Mouse (Mus musculus): ENCODE data around the gene Arl14ep.

DNA sequence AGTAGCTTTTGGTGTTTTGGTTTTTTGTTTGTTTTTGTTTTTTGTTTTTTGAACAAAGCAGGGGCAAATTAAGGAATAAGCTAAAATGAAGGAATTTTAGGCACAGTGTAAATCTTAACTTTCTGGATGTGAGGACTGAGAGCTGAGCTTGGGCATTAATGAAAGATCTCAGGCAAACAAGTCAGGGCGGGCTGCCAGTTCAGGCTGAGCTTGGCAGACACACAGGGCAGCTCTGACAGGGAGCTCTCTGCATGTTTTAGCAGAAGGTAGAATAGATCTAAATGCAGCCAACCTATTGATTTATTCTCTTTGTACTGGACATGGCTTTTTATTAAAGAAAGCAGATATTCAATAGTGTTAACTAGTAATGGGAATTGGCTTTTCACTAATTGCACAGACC is 31.8 kb downstream of the Arl14ep start:
- no peak for TF ChIP-seq CTCF (IDR thresholded peaks at IDR 0.05; ENCODE audit: control insufficient read depth, insufficient read depth, insufficient read length)
- no peak for TF ChIP-seq USF1 (IDR thresholded peaks at IDR 0.05; ENCODE audit: low read depth)
